Mouse (Mus musculus) lung, embryonic 14.5 days (tissue): ENCODE data around the gene Ube2c. TPM values are rescaled to one million over a fixed set of nuclear protein-coding genes. Genes with fewer than 3 reads are reported as not detected.

ENCODE experiments used
- ATAC-seq: fragments of 200-750 bp; cut with Nextera tagmentation; 2 replicates; pipeline ENCODE4 v1.8.0; 2017; ENCODE audit warnings: mild to moderate bottlenecking, moderate TSS enrichment, moderate library complexity; ENCODE audit not compliant: insufficient read depth
- DNase-seq: peaks from one replicate; pipeline ENCODE4 v3.0.0-alpha.2; 2015
- H3K27ac ChIP-seq: fragments of 300-500 bp; sonication (generic); 2 replicates; pipeline ENCODE4 v1.5.1; 2014; ENCODE audit warnings: low read depth, mild to moderate bottlenecking, moderate library complexity
- H3K27me3 ChIP-seq: fragments of 300-500 bp; sonication (generic); 2 replicates; pipeline ENCODE4 v1.6.1; 2014; ENCODE audit warnings: low read length, control low read depth; ENCODE audit not compliant: insufficient read depth
- H3K36me3 ChIP-seq: fragments of 300-500 bp; sonication (generic); 2 replicates; pipeline ENCODE4 v1.6.1; 2014; ENCODE audit warnings: control low read depth; ENCODE audit not compliant: insufficient read depth
- H3K4me1 ChIP-seq: fragments of 300-500 bp; sonication (generic); 2 replicates; pipeline ENCODE4 v1.6.1; 2014; ENCODE audit warnings: antibody characterized with exemption, control low read depth; ENCODE audit not compliant: insufficient read depth
- H3K4me2 ChIP-seq: fragments of 300-500 bp; sonication (generic); 2 replicates; pipeline ENCODE4 v1.6.1; 2014; ENCODE audit warnings: mild to moderate bottlenecking
- H3K4me3 ChIP-seq: fragments of 300-500 bp; sonication (generic); 2 replicates; pipeline ENCODE4 v1.5.1; 2014; ENCODE audit warnings: low read depth, low read length
- H3K9ac ChIP-seq: fragments of 300-500 bp; sonication (generic); 2 replicates; pipeline ENCODE4 v1.6.1; 2014
- H3K9me3 ChIP-seq: fragments of 300-500 bp; sonication (generic); 2 replicates; pipeline ENCODE4 v1.6.1; 2016; ENCODE audit warnings: low read depth, low read length, control low read depth
- CTCF ChIP-seq: IDR thresholded peaks from 2 replicates; pipeline ENCODE4 v1.5.1; 2016; ENCODE audit warnings: antibody characterized with exemption, low read depth
- WGBS: fragments of 180-500 bp; shearing (Covaris S2); extraction: QIAGEN DNeasy Blood & Tissue Kit; methylation state at CpG from one replicate; pipeline ENCODE4 v1.1.7; 2014; 5-methylcytosine and 5-hydroxymethylcytosine counted together
- polyA plus RNA-seq: library from polyadenylated mRNA; unstranded; fragments of >200 nt; fragmentation: Nextera tagmentation; extraction: Ambion mirVana; gene quantifications from 2 replicates; pipeline ENCODE4 v1.2.1, GENCODE M21; 2014

The Ube2c gene
- polyA plus RNA-seq, 1 experiment from 2014 or later = 619 TPM

DNA sequence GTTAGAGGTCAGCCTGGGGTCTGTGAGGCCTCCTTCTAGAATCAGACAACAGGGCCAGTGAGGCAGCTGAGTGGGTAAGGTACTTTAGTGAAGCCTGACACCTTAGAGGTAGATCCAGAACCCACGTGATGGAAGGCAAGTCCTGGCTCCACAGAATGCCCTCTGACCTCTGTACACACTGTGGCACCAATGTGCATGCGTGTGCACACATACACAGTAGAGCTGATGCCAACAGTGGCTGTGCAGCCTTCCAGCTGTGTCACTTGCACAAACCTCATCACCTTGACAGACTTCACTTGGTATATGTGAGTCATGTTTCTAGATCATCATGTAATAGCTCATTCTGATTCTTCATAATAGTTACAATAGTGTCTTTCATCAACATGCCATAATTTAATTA is 17.2 kb upstream of the Ube2c start:
- no peak for TF ChIP-seq CTCF
- Histone ChIP-seq H3K4me1 (no peaks in the 10 kb centered on the region), H3K27me3 (no peaks in the 10 kb centered on the region), H3K36me3 (peaks cover 95% of the 10 kb centered on the region), H3K27ac (no peak overlapping the region), H3K9me3 (no peaks in the 10 kb centered on the region), H3K4me2 (no peak overlapping the region), H3K4me3 (no peak overlapping the region), H3K9ac (no peak overlapping the region)
- ATAC-seq (no peak), DNase-seq (no peak)
- WGBS = 80% methylated on average over 2 of the region's 2 CpGs

- H3K36me3 ChIP-seq = peaks cover 95% of the 10 kb centered on the region
- H3K27ac ChIP-seq = no peak overlapping the region
- H3K9ac ChIP-seq = no peak overlapping the region
- no peak overlapping the region for H3K4me2 ChIP-seq
- ATAC-seq (no peak), DNase-seq (peak; percentile 11)
- TF ChIP-seq CTCF = no peak
- WGBS = 77% methylated on average over 11 of the region's 11 CpGs
- no peaks in the 10 kb centered on the region for H3K4me1 ChIP-seq
- H3K9me3 ChIP-seq = no peaks in the 10 kb centered on the region
- no peak overlapping the region for H3K4me3 ChIP-seq
- no peaks in the 10 kb centered on the region for H3K27me3 ChIP-seq
These were observed 15.6 kb upstream of the Ube2c start for GRCm38 (mm10) chr2:164754105-164754504.

- no peaks in the 10 kb centered on the region for H3K4me1 ChIP-seq
- H3K9ac ChIP-seq = no peak overlapping the region
- no peaks in the 10 kb centered on the region for H3K27me3 ChIP-seq
- no peak for DNase-seq
- H3K9me3 ChIP-seq = no peaks in the 10 kb centered on the region
- WGBS = 83% methylated on average over 2 of the region's 2 CpGs
- ATAC-seq = no peak
- peaks cover 95% of the 10 kb centered on the region for H3K36me3 ChIP-seq
- no peak overlapping the region for H3K27ac ChIP-seq
- H3K4me2 ChIP-seq = no peak overlapping the region
- no peak for TF ChIP-seq CTCF
- H3K4me3 ChIP-seq = no peak overlapping the region
These were observed 14.9 kb upstream of the Ube2c start for GRCm38 (mm10) chr2:164754800-164755199.

- Histone ChIP-seq H3K9ac (no peak overlapping the region), H3K4me3 (no peak overlapping the region), H3K27me3 (no peaks in the 10 kb centered on the region), H3K4me2 (no peak overlapping the region), H3K36me3 (peaks cover 96% of the 10 kb centered on the region), H3K9me3 (no peaks in the 10 kb centered on the region), H3K4me1 (no peaks in the 10 kb centered on the region), H3K27ac (no peak overlapping the region; the same call in 1 of the 2 replicates)
- ATAC-seq = no peak
- no peak for DNase-seq
- TF ChIP-seq CTCF = no peak
- WGBS = 86% methylated on average over 11 of the region's 11 CpGs
These were observed 11.9 kb upstream of the Ube2c start for GRCm38 (mm10) chr2:164757841-164758240.

- H3K27ac ChIP-seq = no peak overlapping the region
These were observed 11.0 kb upstream of the Ube2c start for GRCm38 (mm10) chr2:164758692-164759091.

DNA sequence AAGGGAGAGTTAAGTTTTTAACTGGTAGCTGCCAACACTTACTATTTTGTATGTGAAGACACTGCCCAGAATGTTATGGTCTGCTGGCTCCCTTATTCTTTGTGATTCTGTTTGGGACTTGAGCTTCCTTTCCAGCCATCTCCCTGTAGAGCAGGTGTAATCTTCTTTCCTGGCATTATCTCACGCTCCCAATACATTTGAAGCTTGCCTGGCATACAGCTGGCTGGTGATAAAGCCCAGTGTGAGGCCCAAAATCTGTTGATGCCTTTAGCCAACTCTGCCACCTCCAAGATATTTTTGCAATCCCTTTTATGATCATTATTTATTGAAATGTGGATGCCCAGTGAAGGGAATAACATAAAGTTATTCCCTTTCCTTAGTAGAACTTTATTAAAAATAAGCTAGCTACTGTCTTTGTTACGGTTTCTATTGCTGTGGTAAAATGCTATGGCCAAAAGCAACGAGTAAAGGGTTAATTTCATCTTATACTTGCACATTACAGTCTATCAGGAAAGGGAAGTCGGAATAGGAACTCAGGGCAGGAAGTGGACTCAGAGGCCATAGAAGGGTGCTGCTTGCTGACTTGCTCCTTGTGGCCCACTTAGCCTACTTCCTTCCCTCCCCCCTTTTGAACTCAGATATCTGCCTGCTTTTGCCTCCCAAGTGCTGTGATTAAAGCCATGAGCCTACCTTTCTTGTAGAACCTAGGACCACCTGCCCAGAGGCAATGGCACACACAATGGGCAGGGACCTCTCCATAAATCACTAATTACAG is 9.5 kb upstream of the Ube2c start:
- H3K4me3 ChIP-seq = no peak overlapping the region
- H3K4me2 ChIP-seq = no peak overlapping the region; the same call in 1 of the 2 replicates
- no peaks in the 10 kb centered on the region for H3K27me3 ChIP-seq
- WGBS = 79% methylated on average over 4 of the region's 4 CpGs
- no peak for ATAC-seq
- H3K9ac ChIP-seq = no peak overlapping the region
- no peaks in the 10 kb centered on the region for H3K4me1 ChIP-seq
- H3K36me3 ChIP-seq = peaks cover 88% of the 10 kb centered on the region
- no peak for TF ChIP-seq CTCF
- no peaks in the 10 kb centered on the region for H3K9me3 ChIP-seq
- peak overlapping the region; percentile 31 for H3K27ac ChIP-seq
- peak; percentile 36 for DNase-seq

More at GRCm38 (mm10) chr2:164758692-164759091, 11.0 kb upstream of the Ube2c start:
- TF ChIP-seq CTCF = no peak
- no peak overlapping the region for H3K4me3 ChIP-seq
- ATAC-seq = no peak
- H3K9ac ChIP-seq = no peak overlapping the region
- no peaks in the 10 kb centered on the region for H3K9me3 ChIP-seq
- H3K4me2 ChIP-seq = no peak overlapping the region
- H3K4me1 ChIP-seq = no peaks in the 10 kb centered on the region
- H3K27me3 ChIP-seq = no peaks in the 10 kb centered on the region
- WGBS = 59% methylated on average over 1 of the region's 1 CpGs
- no peak for DNase-seq
- H3K36me3 ChIP-seq = peaks cover 96% of the 10 kb centered on the region

DNA sequence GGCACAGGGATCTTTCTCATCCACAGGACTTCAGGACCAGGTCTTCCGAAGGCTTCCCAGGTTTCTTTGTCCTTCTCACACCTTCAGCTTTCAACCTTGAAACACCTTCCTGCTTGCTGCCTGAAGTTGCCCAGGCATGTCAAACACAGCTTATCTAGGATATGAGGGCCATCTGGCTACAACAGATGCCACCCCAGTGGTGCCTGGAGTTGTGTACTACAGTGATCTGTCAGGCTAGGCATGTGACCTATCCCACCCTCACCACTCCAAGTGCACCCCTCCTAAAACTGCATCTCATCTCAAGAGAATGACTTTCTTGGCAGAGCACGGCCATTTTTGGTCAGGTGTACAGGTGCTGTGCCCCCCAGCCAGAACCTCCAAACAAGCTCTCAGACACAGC is 8.2 kb upstream of the Ube2c start:
- Histone ChIP-seq H3K36me3 (peaks cover 88% of the 10 kb centered on the region), H3K4me2 (no peak overlapping the region), H3K4me1 (no peaks in the 10 kb centered on the region), H3K4me3 (no peak overlapping the region), H3K27ac (no peak overlapping the region), H3K9ac (no peak overlapping the region), H3K9me3 (no peaks in the 10 kb centered on the region), H3K27me3 (no peaks in the 10 kb centered on the region)
- TF ChIP-seq CTCF = no peak
- ATAC-seq = no peak
- 80% methylated on average over 2 of the region's 2 CpGs for WGBS
- no peak for DNase-seq
